Mouse (Mus musculus) left cerebral cortex, adult 11 months (tissue): Measurements from ENCODE around the gene Atp2a2.

Source experiments
- DNase-seq: peaks from one replicate; pipeline ENCODE4 v3.0.0; 2022; ENCODE audit warnings: low spot score

Gene Atp2a2

GRCm38 (mm10) chr5:122519043-122519660 lies 17.1 kb upstream of the Atp2a2 start:
- no peak for DNase-seq

GRCm38 (mm10) chr5:122518247-122518646 lies 16.2 kb upstream of the Atp2a2 start:
- no peak for DNase-seq

- DNase-seq = no peak
Measured at GRCm38 (mm10) chr5:122516901-122517300, 14.9 kb upstream of the Atp2a2 start.

- DNase-seq = no peak
Measured at GRCm38 (mm10) chr5:122516029-122516730, 14.2 kb upstream of the Atp2a2 start.

GRCm38 (mm10) chr5:122514127-122514521 lies 12.1 kb upstream of the Atp2a2 start:
- no peak for DNase-seq

- no peak for DNase-seq
Measured at GRCm38 (mm10) chr5:122513421-122514126, 11.5 kb upstream of the Atp2a2 start.

GRCm38 (mm10) chr5:122512011-122512410 lies 10.0 kb upstream of the Atp2a2 start:
- DNase-seq = no peak

DNA sequence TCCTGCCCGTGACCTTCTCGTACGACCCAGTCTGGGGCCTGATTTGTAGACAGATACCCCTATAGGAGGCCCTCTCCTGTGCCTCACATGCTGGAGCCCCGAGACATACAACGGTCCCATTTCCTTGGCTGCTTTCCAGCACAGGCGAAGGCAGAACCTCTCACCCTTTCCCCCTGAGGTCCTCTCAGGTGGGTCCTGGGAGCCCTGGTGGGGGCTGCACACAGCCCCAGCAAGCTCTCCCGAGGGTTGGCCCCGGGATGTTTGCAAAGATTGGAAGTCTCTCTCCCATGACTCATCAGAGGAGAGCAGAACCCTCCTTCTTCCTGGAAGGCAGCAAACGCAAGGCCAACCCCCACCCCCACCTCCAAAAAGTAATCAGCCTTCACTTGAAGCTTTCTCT lies 9.4 kb upstream of the Atp2a2 start:
- DNase-seq = no peak

GRCm38 (mm10) chr5:122510651-122511157 lies 8.7 kb upstream of the Atp2a2 start:
- no peak for DNase-seq

DNA sequence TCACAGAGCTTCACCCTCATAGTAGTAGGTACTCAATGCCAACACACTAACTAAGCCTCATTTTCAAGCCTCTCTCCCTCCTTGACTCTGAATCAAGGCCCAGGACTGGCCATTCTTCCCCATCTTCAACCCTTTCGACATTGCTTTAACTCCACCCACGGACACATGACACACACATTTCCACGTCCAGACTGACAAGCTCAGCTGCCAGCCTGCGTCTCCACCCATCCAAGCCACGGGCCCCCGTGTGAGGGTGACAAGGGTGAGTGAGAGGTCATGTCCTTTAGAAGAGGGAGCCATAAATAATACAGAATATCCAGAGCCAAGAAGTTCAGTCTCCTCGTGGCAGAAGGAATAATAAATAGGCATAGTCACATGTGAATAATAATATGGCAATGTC lies 7.6 kb upstream of the Atp2a2 start:
- DNase-seq = no peak

DNA sequence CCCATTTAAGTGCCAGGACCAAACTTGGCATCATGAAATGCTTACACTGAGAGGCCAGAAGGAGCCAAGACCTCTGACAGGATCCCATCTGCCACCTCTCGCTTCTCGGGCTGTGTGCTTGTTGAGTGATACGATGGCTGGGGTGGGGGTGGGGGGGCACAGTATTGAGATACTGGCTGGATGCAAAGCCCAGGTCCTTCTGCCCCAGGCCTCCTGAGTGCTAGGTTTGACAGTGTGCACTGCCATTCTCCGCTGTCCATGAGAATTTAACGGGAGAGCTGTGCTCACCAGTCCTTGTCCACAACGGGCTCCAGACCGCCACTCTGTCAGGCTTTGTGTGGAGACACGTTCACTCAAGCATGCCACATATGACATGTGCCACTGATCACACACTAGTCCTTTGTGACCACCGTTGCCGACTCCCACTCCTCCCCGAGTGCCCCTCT lies 6.9 kb upstream of the Atp2a2 start:
- no peak for DNase-seq

DNA sequence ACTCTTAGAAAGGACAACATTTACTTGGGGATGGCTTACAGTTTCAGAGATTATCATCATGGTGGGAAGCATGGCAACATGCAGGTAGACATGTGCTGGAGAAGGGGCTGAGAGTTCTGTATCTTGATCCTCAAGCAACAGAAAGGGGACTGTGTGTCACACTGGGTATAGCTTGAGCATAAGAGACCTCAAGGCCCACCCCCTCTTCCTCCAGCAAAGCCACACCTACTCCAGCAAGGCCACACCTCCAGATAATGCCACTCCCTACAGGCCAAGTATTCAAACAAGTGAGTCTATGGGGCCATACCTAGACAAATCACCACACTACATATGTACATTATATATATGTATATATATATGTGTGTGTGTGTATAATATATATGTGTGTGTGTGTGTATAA lies 5.4 kb upstream of the Atp2a2 start:
- no peak for DNase-seq

GRCm38 (mm10) chr5:122506462-122506861 lies 4.4 kb upstream of the Atp2a2 start:
- DNase-seq = no peak

GRCm38 (mm10) chr5:122505554-122505953 lies 3.5 kb upstream of the Atp2a2 start:
- no peak for DNase-seq

DNA sequence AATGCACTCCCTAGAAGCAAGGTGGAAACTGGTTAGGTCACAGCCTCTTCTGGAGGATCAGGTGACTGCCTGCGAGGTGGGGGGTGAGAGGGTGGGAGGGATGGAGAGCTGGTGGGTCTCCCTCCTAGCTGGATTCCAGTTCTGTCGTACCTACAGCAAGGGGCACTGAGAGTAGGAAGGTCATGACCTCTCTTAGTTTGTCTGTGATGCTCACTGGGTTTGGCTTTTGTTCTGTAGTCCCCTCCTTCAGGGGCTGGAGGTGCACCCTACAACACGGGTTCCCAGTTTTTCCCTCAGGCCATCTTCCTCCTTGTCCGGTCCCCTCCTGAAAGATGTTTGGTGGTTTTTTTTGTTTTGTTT lies 1.7 kb upstream of the Atp2a2 start:
- DNase-seq = no peak

GRCm38 (mm10) chr5:122503015-122503759 lies 1.2 kb upstream of the Atp2a2 start:
- no peak for DNase-seq

- DNase-seq = no peak
Measured at GRCm38 (mm10) chr5:122501101-122502076, 636 bp downstream of the Atp2a2 start.

DNA sequence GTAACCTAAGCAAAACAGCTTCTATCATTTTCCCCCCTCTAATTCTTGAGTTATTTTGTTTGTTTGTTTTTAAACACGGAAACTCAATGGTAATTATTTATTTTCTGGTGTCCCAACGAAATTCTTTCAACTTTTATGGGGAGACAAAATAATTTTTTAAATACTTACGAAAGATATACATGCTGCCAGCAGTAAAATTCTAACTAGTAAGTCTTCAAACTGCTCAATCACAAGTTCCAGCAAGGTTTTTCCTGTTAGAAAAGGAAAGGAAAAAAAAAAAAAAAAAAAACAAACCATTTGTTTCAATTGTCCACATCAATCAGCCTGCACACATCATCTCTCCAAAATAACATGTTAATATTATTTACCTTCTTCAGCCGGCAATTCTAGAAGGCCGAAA lies 1.5 kb downstream of the Atp2a2 start:
- no peak for DNase-seq

DNA sequence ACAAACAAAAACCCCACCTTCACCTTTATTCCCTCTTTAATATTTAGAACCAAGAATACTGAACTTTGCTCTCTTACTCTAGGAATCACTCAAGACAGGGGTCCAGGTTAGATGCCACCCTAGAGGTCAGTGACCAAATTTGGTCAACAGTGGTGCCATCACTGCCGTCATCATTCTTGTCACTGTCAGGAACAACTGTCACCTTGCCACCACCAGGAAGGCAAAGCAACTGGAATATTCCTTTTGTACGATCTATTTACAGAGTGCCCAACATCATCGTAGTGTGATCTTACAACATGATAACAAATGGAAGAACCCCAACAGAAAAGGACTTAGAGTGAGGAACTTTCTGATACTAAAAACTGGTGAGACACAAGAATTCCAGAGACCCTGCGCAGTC lies 1.9 kb downstream of the Atp2a2 start:
- no peak for DNase-seq

- no peak for DNase-seq
Measured at GRCm38 (mm10) chr5:122498046-122498445, 4.0 kb downstream of the Atp2a2 start.

GRCm38 (mm10) chr5:122496990-122497389 lies 5.0 kb downstream of the Atp2a2 start:
- DNase-seq = no peak
